Mouse (Mus musculus): ENCODE results near the gene 2510009E07Rik.

The 2510009E07Rik gene

DNA sequence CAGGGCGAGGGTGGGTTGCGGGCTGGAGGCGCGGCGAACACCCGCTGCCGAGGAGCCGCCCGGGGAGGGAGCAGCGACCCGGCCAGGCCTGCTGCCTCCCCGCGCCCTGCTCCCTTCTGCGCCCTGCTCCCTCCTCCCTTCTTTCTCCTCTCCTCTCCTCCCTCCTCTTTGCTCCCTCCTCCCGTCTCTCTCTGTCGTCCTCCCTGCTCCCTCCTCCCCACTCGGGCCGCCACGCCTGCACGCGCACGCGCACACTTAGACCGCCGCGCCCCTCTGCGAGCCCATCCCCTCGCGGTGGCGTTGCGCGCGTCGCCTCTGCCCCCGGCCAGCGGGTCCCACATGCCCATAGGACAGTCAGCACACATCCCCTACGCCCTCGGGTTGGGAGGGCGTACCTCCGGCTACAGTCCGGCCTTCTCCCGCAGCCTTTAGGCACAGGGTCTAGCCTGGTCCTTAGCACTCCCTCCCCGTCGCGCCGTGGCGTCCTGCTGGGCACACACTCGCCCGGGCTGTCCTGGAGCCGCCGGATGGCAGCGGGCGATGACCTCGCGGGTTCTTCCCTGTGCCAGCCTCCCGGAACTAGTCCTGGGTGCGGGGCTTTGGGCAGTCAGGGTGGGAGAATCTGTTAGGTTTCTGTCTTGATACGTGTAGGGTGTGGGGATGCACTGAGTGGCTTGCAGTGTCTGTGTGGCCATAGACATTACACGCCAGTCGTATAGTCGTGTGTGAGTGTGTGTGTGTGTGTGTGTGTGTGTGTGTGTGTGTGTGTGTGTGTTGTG lies at the start of gene 2510009E07Rik:
TSS of gene 2510009E07Rik (minus strand) at position 203 of the 779 bp plus-strand sequence.
- DNase-seq = peak; percentile 99

DNA sequence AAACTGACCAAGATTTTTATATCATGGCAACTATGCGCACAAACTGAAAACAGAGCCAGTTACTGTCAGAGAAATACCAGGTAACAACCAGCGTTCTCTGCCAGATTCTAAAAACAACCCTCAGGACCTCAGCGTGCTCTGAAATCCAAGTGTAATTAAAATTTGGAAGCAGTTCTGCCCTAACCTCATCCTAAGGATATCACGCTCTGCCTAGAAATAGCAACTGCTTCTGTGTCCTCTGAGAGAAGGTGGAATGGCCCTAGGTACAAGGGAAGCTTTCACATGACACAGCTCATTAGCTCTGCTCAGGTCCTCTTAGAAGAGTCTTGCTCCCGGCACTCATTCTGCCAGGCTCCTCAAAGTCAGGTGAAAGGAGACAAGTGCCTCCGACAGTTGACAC lies 48.9 kb upstream of the 2510009E07Rik start:
- DNase-seq = peak; percentile 94

DNA sequence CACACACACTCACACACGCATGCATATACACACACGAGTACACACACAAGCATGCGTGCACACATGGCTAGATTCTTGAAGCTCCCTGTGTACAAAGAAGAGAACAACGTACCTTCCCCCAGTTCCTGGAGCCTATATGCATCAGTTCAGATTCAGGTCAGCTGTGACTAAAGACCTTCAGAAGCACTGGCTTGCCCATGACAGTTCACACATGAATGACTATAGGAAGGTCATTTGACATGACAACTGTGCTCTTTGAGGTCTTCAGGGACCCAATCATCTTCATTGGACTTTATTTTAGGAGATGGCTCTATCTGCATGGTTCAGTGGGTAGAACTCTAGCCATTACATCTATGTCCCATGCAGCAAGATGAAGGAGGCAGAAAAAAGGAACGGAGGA lies 48.4 kb upstream of the 2510009E07Rik start:
- peak; percentile 61 for DNase-seq

DNA sequence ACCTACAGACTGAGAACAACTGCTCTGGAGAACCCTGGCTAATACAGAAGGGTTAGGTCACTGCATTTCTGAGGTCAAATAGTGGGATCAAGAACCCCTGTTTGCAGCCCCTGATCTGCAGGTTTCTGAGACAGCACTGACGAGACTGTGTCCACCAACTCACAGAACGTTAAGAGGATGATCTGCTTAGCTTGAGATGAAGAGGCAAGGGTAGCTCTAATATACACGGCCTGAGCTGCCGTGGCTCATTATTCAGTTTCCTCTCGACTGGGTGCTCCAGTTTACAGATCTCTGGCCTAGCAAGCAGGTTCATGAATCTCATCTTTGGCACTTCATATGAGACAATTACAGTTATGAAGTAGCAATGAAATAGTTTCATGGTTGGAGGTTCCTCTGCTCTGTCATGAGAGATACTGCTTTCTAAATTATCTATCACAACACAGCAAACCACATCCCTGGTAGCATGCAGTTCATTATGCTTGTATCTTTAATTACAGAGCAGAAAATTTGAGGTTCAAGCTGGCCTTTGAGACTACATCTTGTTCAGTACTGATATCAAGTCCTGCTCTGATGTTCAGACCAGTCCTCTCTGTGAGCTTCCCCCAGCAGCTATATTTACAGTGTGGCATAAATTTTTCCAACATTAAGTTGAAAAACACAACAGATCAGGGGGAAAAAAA lies 47.9 kb upstream of the 2510009E07Rik start:
- peak; percentile 74 for DNase-seq

DNA sequence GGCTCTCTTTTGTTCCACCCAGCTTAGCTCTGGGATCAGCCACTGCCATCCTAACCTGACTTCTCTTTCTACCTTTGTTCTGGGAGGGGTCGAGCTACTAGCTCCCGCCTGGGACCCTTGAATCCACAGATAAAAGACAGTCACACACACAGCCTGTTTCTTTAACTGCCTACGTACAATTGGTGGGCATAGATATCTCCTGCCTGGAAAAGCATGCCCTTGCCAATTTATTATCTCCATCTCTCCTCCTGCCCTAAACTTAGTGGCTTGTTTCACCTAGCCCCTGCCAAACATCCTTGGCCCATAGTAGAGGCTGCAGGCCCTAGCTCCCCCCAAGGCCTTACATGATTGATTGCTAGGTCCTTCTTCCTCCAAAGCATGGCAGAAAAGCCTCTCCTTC lies 47.1 kb upstream of the 2510009E07Rik start:
- DNase-seq = peak; percentile 75

DNA sequence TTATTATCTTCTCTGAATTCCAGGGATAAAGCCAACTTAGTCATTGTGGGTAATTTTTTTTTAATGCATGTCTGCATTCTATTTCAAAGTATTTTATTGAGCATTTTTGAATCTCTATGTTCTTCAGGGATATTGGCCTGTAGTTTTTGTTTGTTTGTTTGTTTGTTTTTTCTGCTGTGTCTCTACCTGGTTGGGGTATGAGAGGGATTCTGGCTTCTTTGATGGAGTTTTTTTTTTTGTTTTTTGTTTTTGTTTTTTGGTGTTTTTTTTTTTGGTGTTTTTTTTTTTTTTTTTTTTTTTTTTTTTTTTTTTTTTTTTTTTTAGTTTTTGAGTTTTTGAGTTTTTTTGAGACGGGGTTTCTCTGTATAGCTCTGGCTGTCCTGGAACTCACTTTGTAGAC lies 41.2 kb upstream of the 2510009E07Rik start:
- DNase-seq = no peak

DNA sequence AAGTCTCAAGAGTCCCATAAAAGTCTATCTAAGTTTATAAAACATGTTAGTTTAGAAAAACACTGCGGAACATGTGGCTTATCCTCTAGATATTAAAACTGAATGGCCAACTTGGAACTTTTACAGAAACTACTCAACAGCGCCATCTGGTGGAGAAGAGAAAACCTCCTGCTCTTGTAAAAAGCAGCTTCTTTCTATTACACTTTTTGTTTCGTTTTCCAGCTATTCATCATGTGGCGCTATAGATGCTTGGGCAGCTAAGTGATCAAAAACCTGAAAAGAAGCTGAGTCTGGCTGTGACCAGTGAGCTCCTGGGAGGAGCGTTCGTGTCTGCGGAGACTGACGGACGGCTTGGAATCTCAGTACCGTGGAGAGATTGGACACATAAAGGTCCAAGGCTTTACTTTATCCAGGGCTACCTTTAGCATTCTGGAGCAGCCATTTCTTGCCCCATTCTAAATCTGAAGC lies 33.5 kb upstream of the 2510009E07Rik start:
- peak; percentile 84 for DNase-seq

DNA sequence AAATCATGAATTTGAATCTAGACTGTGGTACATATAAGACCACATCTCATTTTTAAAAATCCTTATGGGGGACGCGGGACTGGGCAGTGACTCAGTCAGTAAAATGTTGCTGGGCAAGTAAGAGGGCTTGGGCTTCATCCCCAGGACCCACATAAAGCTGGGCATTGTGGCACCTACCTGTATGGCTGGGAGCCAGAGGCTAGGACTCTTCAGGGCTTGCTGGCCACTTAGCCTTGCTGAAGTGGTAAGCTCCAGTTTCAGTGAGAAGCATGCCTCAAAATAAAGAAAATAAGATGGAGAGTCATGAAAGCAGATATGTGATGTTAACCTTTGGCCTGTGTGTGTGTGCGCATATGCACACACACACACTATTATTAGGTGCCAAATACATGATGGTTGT lies 33.0 kb upstream of the 2510009E07Rik start:
- DNase-seq = no peak

DNA sequence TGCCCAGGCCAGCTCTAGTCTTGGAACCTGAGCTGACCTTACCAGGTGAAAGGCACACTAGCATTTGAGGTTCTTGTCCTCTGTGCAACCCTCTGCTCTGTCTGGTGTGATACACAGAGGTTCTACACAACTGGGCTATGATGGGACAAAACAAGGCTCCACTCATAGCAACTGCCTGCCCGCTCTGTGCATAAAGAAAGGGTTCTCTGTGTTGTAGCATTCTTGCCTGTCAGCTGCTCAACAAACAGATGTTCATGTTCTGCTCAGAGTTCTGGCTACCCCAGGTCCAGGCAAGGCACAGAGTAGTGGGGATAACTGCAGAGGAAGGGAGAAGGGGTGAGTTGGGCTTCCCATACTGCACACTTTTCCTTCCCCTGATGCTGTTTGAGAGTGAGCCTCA lies 29.8 kb upstream of the 2510009E07Rik start:
- no peak for DNase-seq

DNA sequence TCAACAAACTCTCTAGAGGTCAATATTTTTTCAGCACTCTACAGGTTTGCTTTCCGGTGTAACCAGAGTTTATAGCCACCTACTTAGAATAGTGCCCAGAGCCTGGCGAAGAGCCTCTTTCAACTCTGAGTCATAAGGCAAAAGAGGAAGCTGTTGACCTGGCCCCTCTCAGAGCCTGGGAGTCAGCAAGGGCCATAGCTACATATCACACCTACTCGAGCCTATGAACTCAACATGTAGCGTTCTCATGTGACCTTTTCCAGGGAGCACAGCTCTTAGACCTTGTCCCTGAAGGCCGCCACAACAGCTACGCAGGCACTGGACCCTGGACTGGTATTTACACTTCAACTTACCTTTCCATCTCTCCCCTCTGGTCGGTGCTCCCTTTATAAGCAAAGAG lies 25.3 kb upstream of the 2510009E07Rik start:
- no peak for DNase-seq

DNA sequence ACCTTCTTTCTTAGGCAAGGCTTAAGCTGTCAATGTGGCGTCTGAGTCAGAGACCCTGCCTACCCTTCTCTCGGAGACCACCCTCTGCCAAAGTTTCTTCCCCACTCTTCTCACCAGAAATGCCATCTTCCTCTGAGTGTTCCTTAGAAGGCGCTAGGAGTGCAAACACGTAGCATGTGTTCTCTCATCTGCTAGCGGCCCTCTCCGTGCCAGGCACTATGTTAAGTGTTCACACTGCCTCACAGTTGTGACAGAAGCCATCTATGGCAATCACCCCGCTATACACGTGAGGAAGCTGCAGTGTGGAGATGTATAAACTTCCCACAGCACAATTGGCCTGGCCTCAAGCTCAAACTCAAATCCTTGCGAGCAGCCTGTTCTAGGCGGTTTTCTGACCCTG lies 20.1 kb upstream of the 2510009E07Rik start:
- DNase-seq = no peak

DNA sequence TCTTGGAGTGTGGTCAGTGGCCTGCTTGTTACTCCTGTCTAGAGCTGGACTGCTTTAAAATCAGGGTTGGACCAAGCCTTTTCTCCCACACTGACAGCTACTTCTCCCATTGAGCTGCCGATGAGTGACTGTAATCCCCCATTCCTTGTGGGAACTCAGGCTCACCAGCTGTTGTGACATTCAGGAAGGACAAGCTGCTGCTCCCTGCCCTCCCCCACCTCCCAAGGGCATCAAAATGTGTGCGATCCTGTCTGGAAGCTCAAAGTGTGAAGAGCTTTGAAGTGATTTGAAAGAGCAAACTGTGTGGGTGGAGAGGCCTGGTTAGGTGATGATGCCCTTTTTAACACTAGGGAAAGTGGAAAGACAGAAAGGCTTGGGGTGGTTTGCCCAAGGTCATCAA lies 15.9 kb upstream of the 2510009E07Rik start:
- peak; percentile 63 for DNase-seq

DNA sequence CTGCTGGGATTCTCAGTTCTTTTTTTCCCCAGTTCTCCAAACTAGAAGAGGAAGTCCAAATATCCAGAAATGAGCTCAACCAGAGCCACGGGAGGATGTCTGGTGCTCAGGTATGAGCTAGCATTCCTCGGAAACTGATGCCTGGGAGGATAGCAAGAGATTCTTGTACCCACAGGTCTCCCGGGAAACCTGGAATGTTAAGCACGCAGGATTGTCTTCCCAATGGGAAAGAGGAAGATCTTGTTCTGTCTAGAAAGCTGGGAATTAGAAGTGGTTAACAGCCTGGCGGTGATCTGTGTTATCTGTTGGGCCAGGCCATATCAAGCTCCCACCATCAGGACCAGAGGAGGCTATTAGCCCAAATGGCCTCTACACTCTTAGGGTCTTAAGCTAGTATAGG lies 10.2 kb upstream of the 2510009E07Rik start:
- no peak for DNase-seq

DNA sequence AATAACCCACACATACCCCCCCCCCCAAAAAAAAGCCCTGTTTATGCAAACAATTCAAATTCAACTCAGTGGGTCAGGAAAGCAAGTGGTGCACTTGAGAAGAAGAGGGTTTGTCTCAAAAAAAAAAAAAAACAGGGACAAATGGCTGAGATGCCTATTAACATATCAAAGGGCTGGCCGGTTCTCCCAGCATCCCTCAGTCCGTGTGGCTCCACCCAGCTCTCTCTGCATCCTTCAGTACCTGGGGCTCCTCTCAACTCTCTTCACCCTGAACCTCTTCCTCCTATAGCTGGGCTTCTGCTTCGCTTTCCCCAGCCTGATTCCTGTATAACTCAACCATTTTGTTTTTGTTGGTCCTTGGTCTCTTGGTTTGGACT lies 7.8 kb upstream of the 2510009E07Rik start:
- DNase-seq = peak; percentile 76

DNA sequence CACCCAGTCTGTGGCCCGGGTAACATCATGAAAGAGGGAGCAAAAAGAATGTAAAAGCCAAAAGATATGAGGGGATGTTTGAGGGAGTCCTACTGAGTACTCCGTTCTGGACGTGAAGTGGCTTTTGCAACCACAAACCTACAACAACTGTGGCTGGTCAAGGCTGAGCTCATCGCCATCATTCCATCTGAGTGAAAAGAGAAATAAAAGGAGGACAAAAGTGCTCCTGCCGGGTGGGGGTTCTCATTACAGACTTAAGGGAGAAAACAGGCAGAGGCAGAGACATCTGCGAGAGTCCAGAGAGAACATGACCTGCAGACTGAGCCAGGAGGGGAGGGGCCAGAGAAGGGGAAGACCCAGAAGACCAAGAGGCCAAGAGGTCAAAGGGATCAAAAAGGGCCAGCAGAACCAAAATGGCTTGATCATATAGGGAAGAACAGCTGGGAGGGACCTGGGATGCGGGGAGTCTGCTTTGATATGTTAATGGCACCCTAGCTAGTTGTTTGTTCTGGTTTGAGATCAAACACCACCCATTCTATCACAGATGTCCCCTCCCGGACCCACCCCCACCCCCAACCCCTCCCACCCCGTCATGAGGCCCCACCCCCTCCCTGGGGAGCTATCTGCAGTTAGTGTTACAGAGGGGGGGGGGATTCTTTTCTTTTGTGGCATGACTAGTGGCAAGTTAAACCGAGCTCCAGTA lies 7.3 kb upstream of the 2510009E07Rik start:
- DNase-seq = peak; percentile 88

DNA sequence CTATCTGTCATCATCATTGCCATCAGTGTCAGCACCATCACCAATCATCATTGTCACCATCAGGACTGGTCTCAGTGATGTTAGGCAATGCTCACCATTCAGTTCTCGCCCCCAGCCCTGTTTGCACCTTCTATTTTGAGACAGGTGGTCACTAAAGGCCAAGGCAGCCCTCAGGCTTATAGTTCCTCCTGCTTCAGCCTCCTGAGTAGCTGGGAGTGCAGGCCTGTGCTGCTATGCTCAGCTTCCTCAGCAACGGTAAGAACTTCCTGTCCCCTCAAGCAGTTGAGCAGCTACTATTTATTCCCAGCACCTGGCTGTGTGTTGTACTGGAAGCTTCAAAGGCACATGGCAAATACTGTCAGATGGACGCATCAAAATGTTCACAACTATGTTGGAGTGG lies 3.7 kb upstream of the 2510009E07Rik start:
- DNase-seq = peak; percentile 71

DNA sequence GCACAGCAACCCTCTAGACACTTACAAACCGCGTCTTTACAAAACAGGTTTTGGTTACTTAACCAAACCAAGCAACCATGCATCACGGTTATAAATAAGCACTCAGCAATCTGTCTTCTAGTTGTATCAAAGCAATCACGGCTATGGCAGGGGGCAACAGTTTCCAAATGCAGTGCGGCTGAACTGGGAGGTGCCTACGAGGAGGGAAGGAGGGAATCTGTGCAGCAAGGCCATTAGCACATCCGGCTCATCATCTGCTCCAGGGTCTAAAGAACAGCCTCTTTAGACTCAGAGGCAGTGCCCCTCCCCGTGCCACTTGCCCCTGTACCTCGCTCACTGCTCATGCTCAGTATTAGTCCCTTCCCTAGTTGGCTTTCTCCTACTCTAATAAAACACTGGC lies 2.5 kb upstream of the 2510009E07Rik start:
- DNase-seq = peak; percentile 90

DNA sequence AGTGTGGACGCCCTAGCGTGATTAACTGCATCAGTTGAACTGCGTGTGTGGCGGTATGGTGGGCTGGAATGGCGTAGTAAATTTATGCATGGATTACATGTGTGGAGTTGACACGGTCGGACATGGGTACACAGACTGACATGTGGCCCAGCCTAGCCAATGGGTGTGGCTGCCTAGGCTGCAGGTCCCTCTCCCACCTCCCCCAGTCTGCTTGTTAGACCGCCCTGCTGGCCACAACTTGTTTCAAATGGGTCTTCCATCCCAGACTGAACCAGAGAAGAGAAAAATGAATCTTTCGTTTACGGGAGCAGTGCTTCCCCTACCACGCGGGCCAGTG lies 745 bp upstream of the 2510009E07Rik start:
- peak; percentile 96 for DNase-seq

DNA sequence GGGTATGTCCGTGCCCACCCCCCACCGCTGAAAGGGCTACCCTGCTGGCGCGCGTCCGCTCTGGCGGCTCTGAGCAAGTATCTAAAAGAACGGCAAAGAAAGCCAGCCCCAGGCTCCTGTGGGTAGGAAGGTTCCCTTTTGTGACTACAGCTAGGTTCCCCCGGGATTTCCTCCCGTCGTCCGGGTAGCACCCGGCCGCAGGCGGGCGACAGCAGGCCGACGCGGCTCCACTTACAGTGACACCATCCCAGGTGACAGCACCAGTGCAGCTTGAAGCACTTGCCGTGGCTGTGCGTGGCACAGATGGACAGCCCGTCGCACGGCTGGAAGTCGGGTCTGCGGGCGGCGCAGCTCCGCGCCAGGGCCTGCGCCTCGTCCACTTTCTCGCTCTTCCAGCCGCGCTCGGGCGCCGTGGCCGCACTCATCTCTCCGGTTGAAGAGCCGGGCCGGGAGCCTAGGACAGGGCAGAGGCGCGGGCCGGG lies 443 bp downstream of the 2510009E07Rik start:
- peak; percentile 97 for DNase-seq

DNA sequence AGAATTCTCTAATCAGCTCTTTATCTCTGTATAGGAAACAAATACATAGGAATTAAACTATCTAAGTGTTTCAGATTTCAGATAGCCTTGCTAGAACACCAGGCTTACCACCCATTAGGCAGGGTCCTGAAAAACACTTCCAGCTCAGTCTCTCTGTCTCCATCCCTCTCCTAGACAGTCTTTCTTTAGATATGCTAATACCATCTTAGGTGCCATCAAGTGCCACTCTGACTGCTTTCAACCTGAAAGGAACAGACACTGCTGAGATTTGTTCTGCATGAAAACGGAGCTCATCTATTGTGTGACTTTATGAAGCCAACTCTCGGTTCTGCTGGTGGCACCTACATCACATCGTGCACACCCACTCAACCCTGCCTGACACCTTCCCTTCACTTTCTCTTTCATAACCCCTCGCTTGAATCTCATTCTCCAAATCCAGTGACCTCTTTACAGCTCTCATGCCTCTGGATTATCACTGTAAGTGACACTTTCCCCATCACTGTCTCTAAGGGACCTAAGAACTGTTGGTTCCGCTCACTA lies 4.2 kb downstream of the 2510009E07Rik start:
- DNase-seq = peak; percentile 27

DNA sequence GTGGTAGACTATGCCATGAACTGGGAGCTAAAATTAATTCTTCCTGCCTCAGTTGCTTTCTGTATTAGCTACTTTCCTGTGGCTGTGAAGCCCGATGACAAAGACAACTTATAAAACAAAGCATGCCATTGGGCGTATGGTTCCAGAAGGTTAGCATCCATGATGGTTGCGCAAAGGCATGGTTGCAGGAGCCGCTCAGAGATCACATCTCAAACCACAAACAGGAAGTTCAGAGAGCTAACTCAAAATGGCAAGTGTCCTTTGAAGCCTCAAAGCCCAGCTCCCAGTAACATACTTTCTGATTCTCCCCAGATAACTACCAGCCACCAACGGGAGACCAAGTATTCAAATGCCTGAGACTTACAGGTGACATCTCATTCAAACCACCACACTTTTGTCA lies 5.3 kb downstream of the 2510009E07Rik start:
- DNase-seq = peak; percentile 59

DNA sequence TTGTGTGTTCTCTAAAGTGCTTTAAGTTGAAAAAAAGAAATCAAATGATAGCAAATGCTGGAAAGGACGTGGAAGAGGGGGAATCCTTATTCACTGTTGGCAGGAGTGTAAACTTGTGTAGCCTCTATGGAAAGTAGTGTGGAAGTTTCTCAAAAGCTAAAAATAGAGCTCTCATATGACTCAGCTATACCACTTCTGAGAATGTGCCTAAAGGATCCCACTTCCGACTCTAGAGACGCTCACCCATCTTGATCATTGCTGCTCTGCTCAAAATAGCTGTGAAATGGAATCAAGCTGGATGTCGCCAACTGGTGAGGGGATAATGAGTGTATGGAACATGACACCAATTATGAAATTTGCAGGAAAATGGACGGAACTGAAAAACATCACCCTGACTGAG lies 7.1 kb downstream of the 2510009E07Rik start:
- DNase-seq = peak; percentile 36

DNA sequence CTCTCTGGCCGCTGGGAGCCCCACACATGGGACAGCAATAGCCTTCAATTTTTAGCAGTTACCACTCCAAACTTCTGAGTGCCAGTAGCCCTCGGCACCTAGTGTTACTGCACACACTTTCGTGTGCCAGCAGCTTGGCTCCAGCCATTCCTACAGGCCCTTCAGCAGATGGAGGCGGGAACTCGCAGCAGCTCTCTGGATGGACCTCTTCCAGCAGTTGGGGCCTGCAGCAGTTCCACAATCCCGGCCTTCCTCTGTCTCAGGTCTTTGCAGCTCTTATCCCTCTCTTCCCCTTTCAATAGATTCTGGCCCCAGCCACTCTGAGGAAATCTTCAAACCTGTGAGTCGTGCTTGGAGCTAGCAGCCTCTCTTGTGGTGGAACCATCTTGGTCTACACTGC lies 17.7 kb downstream of the 2510009E07Rik start:
- DNase-seq = peak; percentile 68
